Mouse (Mus musculus): Measurements from ENCODE around the gene Alkbh4. TPM values are rescaled to one million over a fixed set of nuclear protein-coding genes. Genes with fewer than 3 reads are reported as not detected.
"Not testable (repeated sequence)": the region's sequence is repeated elsewhere in the genome, so short reads cannot be mapped to it uniquely, and the experiment has no call there.

The Alkbh4 gene
- polyA plus RNA-seq, 1 experiment, result 4.3 TPM

DNA sequence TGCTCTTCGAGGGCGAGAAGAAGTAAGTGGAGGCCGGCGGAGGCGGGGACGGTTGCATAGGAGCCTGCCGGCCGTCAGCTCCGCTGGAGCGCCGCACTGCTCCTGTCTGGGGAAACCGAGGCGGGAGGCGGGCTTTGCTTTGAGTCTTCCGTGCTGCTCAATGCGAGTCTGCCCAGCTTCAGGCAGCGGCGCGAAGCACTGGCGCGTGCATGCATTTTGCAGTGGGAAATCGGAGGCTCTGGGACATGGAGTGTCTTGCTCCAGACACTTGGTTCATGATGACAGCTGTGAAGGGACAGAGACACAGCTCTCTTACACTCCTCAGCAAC is 19.2 kb upstream of the Alkbh4 start:
- peak overlapping the region; percentile 85 for H3K4me3 ChIP-seq (ENCODE audit: insufficient read depth, low read depth, low read length)
- no peak overlapping the region; the same call in 1 of the 2 replicates for H3K27ac ChIP-seq (replicated peaks; ENCODE audit: low read depth, low read length)
- H3K4me1 ChIP-seq (ENCODE audit: control insufficient read depth, insufficient read depth, insufficient read length, low read length), result peaks cover 6% of the 10 kb centered on the region; the same call in 1 of the 2 replicates

DNA sequence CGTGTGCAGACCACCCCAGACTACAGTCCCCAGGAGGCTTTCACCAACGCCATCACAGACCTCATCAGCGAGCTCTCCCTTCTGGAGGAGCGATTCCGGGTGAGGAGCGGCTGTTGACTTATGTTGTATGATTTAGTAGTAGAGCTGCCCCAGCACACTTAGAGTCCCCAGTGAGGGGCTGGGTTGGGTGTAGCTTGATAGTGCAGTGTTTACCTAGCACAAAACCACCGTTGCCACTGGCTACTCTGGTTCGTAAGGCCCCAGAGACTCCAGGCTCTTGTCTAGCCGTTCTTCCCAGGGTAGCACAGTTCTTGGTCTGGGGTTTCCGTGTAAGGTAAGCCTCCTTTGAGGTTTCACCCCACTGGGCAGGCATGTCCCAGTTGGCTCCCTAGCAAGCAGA is 13.8 kb upstream of the Alkbh4 start:
- no peak overlapping the region for H3K4me3 ChIP-seq (ENCODE audit: insufficient read depth, low read depth, low read length)
- no peak overlapping the region for H3K27ac ChIP-seq (replicated peaks; ENCODE audit: low read depth, low read length)
- H3K4me1 ChIP-seq (ENCODE audit: control insufficient read depth, insufficient read depth, insufficient read length, low read length), result peaks cover 5% of the 10 kb centered on the region; the same call in 1 of the 2 replicates

DNA sequence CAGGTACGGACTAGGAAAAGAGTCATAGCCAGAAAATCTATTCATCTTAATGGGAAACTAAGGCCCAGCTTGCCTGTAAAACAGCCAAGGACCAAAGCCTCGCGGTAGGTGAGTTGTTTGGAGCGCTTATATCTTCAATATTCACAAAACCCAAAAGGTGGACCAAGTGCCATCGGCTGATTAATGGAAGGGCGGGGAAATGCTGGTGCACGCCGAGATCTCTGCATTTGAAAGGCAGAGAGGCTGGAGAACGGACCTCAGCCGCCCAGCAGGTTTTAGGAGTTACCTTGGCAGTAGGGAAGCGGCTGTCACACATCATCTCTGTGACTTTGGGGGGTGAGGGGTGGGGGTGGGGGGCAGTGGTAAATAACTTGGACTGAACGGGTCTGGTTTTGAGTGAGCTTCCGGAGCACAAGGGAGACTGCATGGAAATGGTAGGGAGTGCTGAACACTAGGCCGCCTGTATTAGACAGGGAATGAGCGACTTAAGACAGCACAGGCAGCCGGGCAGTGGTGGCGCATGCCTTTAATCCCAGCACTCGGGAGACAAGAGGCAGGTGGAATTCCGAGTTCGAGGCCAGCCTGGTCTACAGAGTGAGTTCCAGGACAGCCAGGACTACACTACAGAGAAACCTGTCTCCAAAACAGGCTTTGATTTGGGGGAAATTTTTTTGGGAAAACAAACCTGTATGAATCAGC is 495 bp downstream of the Alkbh4 start:
- peak overlapping the region; percentile 73 for H3K27ac ChIP-seq (replicated peaks; ENCODE audit: low read depth, low read length)
- H3K4me1 ChIP-seq (ENCODE audit: control insufficient read depth, insufficient read depth, insufficient read length, low read length), result peaks cover 5% of the 10 kb centered on the region; the same call in 1 of the 2 replicates
- peak overlapping the region; percentile 87 for H3K4me3 ChIP-seq (ENCODE audit: insufficient read depth, low read depth, low read length)

DNA sequence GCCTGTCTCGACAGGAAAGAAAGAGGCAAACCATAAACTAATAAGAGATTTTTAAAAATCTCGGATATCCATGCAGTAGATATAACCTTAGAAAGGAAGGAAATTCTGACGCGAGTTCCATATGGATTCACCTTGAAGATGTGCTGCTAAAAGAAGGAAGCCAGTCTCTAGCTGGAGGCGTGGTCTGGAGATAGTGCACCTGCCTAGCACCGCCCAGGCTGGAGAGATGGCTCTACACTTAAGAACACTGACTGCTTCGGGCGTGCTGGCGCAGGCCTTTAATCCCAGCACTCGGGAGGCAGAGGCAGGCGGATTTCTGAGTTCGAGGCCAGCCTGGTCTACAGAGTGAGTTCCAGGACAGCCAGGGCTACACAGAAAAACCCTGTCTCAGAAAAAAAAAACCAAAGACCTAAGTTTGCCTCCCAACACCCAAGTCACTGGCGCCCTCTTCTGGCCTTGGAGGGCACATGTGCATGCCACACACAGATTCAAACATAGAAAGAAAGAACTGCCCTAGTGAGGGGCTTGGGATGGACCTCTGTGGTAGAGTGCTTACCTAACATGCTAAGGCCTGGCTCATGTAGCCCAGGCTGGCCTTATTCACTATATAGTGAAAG is 1.8 kb downstream of the Alkbh4 start:
- Histone ChIP-seq H3K27ac (replicated peaks; ENCODE audit: low read depth, low read length) (no peak overlapping the region), H3K4me3 (ENCODE audit: insufficient read depth, low read depth, low read length) (no peak overlapping the region; the same call in 1 of the 2 replicates), H3K4me1 (ENCODE audit: control insufficient read depth, insufficient read depth, insufficient read length, low read length) (peaks cover 5% of the 10 kb centered on the region; the same call in 1 of the 2 replicates)

DNA sequence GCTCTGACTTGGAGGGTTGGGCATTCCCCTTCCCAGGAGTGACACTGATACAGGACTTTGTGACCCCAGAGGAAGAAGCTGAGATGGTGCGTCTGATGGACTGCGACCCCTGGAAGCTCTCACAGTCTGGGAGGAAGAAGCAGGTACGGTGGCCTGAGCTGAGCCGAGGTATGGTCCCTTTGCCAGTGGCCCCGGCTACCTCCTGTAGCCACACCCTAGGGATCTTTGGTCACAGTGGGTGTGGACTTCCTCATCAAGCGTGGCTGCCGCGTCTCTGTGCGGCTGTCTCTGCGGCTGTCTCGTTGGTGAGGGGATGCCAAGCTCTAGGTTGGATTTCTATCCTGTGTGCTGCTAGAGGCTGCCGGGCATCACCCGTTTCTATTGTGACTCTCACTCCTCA is 3.4 kb downstream of the Alkbh4 start:
- H3K4me3 ChIP-seq (ENCODE audit: insufficient read depth, low read depth, low read length), result no peak overlapping the region
- H3K27ac ChIP-seq (replicated peaks; ENCODE audit: low read depth, low read length), result no peak overlapping the region
- peaks cover 5% of the 10 kb centered on the region; the same call in 1 of the 2 replicates for H3K4me1 ChIP-seq (ENCODE audit: control insufficient read depth, insufficient read depth, insufficient read length, low read length)

DNA sequence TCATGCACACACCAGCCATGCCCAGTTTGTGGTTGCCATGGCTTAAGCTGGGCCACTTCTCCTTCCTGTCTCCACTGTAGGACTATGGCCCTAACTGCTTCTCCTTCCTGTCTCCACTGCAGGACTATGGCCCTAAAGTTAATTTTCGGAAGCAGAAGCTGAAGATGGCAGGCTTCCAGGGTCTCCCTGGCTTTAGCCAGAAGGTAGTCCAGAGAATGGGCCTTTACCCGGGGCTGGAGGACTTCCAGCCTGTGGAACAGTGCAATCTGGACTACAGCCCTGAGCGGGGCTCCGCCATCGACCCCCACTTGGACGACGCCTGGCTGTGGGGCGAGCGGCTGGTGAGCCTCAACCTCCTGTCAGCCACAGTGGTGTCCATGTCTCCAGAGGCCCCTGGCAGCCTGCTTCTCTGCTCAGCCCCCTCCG is 4.1 kb downstream of the Alkbh4 start:
- Histone ChIP-seq H3K4me1 (ENCODE audit: control insufficient read depth, insufficient read depth, insufficient read length, low read length) (peaks cover 2% of the 10 kb centered on the region; the same call in 1 of the 2 replicates), H3K27ac (replicated peaks; ENCODE audit: low read depth, low read length) (no peak overlapping the region), H3K4me3 (ENCODE audit: insufficient read depth, low read depth, low read length) (no peak overlapping the region)

DNA sequence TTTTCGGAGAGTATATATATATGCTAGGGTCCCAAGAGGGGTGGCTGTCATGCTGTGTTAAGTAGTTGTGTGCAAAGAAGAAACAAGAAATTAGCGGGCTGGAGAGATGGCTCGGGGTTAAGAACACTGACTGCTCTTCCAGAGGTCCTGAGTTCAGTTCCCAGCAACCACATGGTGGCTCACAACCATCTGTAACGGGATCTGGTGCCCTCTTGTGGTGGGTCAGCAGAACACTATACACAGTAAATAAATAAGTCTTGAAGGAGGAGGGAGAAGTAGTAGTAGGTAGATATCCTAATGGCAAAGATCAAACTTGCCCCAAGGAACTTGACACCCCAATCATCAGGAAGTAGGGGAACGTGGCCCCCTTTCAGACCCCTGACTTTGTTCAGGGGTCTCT is 6.8 kb downstream of the Alkbh4 start:
- no peak overlapping the region for H3K4me3 ChIP-seq (ENCODE audit: insufficient read depth, low read depth, low read length)
- no peaks in the 10 kb centered on the region for H3K4me1 ChIP-seq (ENCODE audit: control insufficient read depth, insufficient read depth, insufficient read length, low read length)
- no peak overlapping the region for H3K27ac ChIP-seq (replicated peaks; ENCODE audit: low read depth, low read length)

DNA sequence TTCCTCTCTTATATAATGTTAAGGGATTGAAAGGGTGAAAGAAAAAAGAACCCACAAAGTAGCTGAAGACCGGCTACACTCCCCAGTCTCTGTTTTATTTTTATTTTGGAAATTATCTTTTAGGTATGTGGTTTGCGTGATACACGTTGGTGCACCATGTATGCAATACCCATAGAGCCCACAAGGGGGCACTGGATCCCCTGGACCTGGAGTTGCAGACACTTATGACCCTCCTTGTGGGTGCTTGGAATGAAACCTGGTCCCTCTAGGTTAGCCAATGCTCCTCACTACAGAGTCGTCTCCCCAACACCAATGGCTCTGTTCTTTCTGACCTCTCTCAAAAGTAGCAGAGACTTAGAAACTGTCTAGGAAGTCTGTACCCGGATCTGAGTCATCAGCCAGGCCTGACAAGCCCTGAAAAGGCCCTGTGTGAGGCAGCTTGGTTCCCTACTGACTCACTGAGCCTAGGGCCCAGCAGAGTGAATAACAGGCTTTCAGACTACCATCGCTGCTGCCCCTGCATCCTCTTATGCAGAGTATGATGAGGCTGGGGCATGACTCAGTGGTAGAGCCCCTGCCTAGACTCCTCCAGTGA is 7.3 kb downstream of the Alkbh4 start:
- no peak overlapping the region for H3K4me3 ChIP-seq (ENCODE audit: insufficient read depth, low read depth, low read length)
- H3K4me1 ChIP-seq (ENCODE audit: control insufficient read depth, insufficient read depth, insufficient read length, low read length), result no peaks in the 10 kb centered on the region
- no peak overlapping the region for H3K27ac ChIP-seq (replicated peaks; ENCODE audit: low read depth, low read length)

DNA sequence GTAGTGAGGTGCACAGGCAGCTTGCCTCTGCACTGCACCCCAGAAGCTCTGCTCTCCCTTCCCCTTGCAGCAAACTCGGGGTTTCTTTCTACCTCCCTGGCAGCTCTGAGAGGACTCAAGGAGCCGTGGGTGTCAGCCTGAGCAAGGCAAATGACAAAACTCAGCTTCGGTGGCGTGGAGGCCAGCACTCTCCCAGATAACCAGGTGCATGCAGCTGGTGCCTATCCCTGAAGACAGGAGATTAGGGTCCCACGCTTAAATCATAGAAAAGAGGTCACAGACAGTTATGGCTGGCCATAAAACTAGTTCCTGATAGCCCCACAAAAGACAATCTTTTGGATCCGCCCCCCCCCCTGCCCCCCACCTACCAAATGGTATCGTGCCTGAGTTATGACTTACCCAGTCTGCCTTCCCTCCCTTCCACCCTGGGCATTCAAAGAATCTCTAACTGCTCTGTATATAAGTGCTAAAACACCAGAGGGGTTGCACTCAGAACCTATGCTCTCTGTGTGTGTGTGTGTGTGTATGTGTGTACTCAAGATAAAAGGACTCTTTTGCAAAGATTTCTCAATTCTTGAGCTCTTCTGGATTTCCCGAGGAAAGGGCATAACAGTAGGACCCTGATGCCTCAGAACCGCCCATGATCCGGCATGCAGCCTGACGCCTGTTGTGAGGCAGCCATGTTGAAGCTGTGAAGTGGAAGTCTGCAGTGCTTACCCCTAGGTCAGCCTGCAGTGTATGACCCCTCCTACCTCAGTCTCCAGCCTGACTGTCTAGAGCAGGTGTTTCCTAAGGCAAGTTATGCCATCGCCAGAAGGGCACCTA is 8.9 kb downstream of the Alkbh4 start:
- no peak overlapping the region for H3K4me3 ChIP-seq (ENCODE audit: insufficient read depth, low read depth, low read length)
- H3K4me1 ChIP-seq (ENCODE audit: control insufficient read depth, insufficient read depth, insufficient read length, low read length), result no peaks in the 10 kb centered on the region
- no peak overlapping the region for H3K27ac ChIP-seq (replicated peaks; ENCODE audit: low read depth, low read length)

DNA sequence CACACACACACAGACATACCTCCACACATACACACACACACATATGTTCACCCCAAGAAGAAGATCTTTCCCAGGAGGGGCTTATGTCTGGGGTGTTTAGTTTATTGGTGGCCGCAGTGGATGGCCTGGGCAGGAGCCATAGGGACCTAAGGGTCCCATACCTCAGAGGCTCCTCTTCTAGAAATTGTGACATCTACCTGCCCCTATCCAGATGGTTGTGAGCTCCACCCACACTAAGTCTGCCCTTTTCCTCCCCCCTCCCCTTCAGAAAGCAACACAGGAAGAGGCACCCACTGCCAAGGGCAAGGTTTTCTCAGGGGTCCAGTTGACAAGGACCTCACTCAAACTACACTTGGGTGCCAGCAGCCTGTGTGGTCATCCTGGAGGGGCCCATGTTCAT is 11.0 kb downstream of the Alkbh4 start:
- no peak overlapping the region for H3K27ac ChIP-seq (replicated peaks; ENCODE audit: low read depth, low read length)
- no peaks in the 10 kb centered on the region for H3K4me1 ChIP-seq (ENCODE audit: control insufficient read depth, insufficient read depth, insufficient read length, low read length)
- H3K4me3 ChIP-seq (ENCODE audit: insufficient read depth, low read depth, low read length), result no peak overlapping the region

DNA sequence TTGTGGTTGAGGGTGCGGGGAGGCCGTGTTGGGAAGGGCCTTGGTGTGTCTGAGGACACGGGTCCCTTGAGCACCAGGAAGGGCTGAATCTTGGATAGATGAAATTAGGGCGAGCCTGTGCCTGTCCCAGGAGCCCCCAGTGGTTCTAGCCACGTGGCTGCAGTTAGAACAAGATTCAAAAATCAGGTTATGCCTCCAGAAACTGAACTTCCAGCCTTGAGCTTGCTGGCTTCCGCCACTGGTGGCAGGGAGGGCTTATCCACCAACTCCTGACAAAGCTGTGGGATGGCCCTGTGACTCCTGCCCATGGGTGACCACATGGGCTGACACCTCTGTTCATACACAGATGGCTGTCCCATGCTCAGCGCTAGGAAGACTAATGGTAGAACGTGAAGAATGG is 11.8 kb downstream of the Alkbh4 start:
- no peak overlapping the region for H3K27ac ChIP-seq (replicated peaks; ENCODE audit: low read depth, low read length)
- H3K4me1 ChIP-seq (ENCODE audit: control insufficient read depth, insufficient read depth, insufficient read length, low read length), result no peaks in the 10 kb centered on the region

DNA sequence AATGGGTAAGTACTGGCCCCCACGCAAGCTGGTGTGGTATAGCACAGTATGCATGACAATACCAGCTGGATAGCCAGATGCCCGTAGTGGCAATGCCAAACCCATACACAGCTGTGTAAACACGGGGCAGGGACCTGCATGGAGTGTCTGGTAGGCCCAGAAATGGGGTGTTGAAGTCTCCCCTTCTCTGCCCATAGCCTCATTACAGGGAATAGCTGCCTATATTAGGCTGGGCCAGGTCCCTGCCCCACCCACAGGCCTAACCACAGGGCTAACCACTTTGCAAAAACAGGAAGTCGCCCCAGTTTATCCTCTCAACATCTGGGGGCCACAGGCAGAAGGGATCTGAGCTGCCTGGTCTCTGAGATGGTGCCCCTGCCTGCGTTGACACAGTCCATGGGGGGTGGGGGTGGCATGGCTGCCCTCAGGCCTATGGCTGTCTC is 13.2 kb downstream of the Alkbh4 start:
- H3K4me1 ChIP-seq (ENCODE audit: control insufficient read depth, insufficient read depth, insufficient read length, low read length); H3K4me3 ChIP-seq (ENCODE audit: insufficient read depth, low read depth, low read length); H3K27ac ChIP-seq (replicated peaks; ENCODE audit: low read depth, low read length): not testable (repeated sequence)

More for the DNA sequence above, 11.8 kb downstream of the Alkbh4 start:
- no peak overlapping the region for H3K4me3 ChIP-seq (ENCODE audit: insufficient read depth, low read depth, low read length)

DNA sequence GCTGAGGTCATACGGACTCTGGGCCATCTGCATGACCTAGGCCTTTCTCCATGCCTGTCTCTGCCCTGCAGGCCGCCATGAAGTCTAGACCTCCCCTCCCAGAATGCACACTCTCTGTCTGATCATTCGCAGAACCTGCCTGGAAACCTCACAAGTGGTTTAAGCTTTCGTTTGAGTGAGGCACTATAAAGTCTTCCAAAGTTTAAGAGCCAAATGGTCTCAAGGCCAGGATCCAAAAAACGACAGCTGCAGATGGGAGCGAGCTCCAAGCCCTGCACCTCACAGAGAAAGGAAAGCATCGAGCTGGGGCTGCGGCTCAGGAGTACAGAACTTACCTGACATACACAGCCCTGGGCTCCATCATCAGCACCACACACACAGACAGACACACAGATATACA is 16.4 kb downstream of the Alkbh4 start:
- no peak overlapping the region for H3K4me3 ChIP-seq (ENCODE audit: insufficient read depth, low read depth, low read length)
- no peak overlapping the region for H3K27ac ChIP-seq (replicated peaks; ENCODE audit: low read depth, low read length)
- H3K4me1 ChIP-seq (ENCODE audit: control insufficient read depth, insufficient read depth, insufficient read length, low read length), result no peaks in the 10 kb centered on the region

DNA sequence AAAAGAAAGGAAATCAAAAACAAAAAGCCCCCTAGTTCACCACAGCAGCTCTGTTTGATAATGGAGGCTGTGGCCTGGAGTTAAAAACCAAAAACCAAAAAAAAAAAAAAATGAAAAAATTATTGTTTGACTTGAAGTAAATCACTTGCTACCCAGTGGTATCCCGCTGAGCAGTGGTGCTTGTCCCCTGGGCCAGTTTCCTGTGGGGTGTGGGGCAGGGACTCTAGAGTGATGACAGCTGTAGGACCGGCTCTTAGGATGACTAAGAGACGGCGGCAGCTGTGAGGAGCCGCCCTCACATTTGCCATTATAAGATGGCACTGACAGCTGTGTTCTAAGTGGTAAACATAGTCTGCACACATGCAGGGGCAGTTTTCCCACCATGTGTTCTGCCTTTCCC is 19.5 kb downstream of the Alkbh4 start:
- H3K4me1 ChIP-seq (ENCODE audit: control insufficient read depth, insufficient read depth, insufficient read length, low read length), result no peaks in the 10 kb centered on the region
- no peak overlapping the region for H3K4me3 ChIP-seq (ENCODE audit: insufficient read depth, low read depth, low read length)
- no peak overlapping the region for H3K27ac ChIP-seq (replicated peaks; ENCODE audit: low read depth, low read length)

DNA sequence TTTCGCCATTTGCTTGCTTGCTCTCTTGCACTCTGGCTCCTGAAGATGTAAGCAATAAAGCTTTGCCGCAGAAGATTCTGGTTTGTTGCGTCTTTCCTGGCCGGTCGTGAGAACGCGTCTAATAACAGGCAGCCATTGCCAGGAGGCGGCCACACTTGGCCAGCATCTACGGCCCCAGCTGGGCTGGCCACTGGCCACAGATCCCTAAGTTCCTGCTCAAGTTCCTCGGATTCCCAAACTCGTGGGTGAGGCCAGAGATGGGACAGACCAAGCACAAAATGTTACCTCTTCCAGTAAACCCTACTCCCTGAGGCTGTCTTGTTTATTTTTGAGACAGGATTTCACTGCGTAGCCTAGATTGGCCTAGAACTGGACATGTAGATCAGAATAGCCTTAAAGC is 24.1 kb downstream of the Alkbh4 start:
- not testable (repeated sequence) for H3K4me3 ChIP-seq (ENCODE audit: insufficient read depth, low read depth, low read length); H3K4me1 ChIP-seq (ENCODE audit: control insufficient read depth, insufficient read depth, insufficient read length, low read length); H3K27ac ChIP-seq (replicated peaks; ENCODE audit: low read depth, low read length)

Measured in brown adipose tissue, adult 24 weeks (tissue).